Mouse (Mus musculus): ENCODE measurements around the gene Lpp. TPM values are rescaled to one million over a fixed set of nuclear protein-coding genes. Genes with fewer than 3 reads are reported as not detected.

The Lpp gene
- polyA plus RNA-seq, 1 experiment from 2014 or later: 13.3 TPM

- Histone ChIP-seq H3K4me3 (no peak overlapping the region), H3K9ac (no peak overlapping the region), H3K36me3 (no peaks in the 10 kb centered on the region), H3K27ac (replicated peaks) (0 out of 2 replicates have a peak overlapping the region, but pooled peaks have one; percentile 29), H3K4me1 (replicated peaks) (peaks cover 33% of the 10 kb centered on the region), H3K4me2 (no peak overlapping the region), H3K9me3 (no peaks in the 10 kb centered on the region), H3K27me3 (no peaks in the 10 kb centered on the region)
- ATAC-seq (ENCODE audit: low read depth): no peak
- 53% methylated on average over 7 of the region's 7 CpGs for WGBS
These were observed 49.8 kb downstream of the Lpp start for GRCm38 (mm10) chr16:24443123-24443515.

- H3K4me3 ChIP-seq: no peak overlapping the region
- H3K9ac ChIP-seq: no peak overlapping the region
- no peak for ATAC-seq (ENCODE audit: low read depth)
- 63% methylated on average over 5 of the region's 5 CpGs for WGBS
- peaks cover 31% of the 10 kb centered on the region for H3K4me1 ChIP-seq (replicated peaks)
- H3K27me3 ChIP-seq: no peaks in the 10 kb centered on the region
- peak overlapping the region; percentile 29; the same call in 1 of the 2 replicates for H3K27ac ChIP-seq (replicated peaks)
- no peak overlapping the region for H3K4me2 ChIP-seq
- no peaks in the 10 kb centered on the region for H3K36me3 ChIP-seq
- no peaks in the 10 kb centered on the region for H3K9me3 ChIP-seq
These were observed 50.2 kb downstream of the Lpp start for GRCm38 (mm10) chr16:24443555-24443954.

DNA sequence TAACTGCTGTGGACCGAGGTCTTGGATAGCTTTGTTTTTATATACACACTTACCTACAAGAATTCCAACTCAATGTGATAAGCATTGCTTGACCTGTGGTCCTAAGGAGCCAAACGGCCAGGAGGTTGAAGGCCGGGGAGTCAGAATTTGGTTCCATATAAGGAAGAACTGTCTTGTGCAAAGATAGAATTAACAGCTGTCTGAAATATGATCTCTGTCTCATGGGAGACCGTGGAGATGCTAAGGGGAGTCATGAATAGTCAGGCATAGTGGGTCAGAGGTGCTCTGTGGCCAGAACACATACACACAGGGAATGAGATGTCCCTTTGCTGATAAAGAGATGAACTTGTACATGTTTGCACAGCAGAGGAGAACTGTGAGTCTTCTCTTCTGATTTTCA lies 51.5 kb downstream of the Lpp start:
- 71% methylated on average over 4 of the region's 4 CpGs for WGBS
- Histone ChIP-seq H3K36me3 (no peaks in the 10 kb centered on the region), H3K9me3 (no peaks in the 10 kb centered on the region), H3K4me1 (replicated peaks) (peaks cover 36% of the 10 kb centered on the region), H3K4me3 (no peak overlapping the region), H3K4me2 (no peak overlapping the region), H3K27ac (replicated peaks) (no peak overlapping the region), H3K27me3 (no peaks in the 10 kb centered on the region), H3K9ac (no peak overlapping the region)
- ATAC-seq (ENCODE audit: low read depth): no peak

GRCm38 (mm10) chr16:24445473-24445872 lies 52.2 kb downstream of the Lpp start:
- Histone ChIP-seq H3K4me1 (replicated peaks) (peaks cover 41% of the 10 kb centered on the region), H3K4me2 (no peak overlapping the region), H3K27ac (replicated peaks) (no peak overlapping the region), H3K36me3 (no peaks in the 10 kb centered on the region), H3K9me3 (no peaks in the 10 kb centered on the region), H3K9ac (no peak overlapping the region), H3K4me3 (no peak overlapping the region), H3K27me3 (no peaks in the 10 kb centered on the region)
- 57% methylated on average over 3 of the region's 3 CpGs for WGBS
- no peak for ATAC-seq (ENCODE audit: low read depth)

GRCm38 (mm10) chr16:24446449-24446848 lies 53.1 kb downstream of the Lpp start:
- Histone ChIP-seq H3K9me3 (no peaks in the 10 kb centered on the region), H3K4me1 (replicated peaks) (peaks cover 39% of the 10 kb centered on the region), H3K4me2 (no peak overlapping the region), H3K9ac (no peak overlapping the region), H3K4me3 (no peak overlapping the region), H3K36me3 (no peaks in the 10 kb centered on the region), H3K27ac (replicated peaks) (no peak overlapping the region), H3K27me3 (no peaks in the 10 kb centered on the region)
- no peak for ATAC-seq (ENCODE audit: low read depth)
- WGBS: 83% methylated on average over 1 of the region's 1 CpGs

DNA sequence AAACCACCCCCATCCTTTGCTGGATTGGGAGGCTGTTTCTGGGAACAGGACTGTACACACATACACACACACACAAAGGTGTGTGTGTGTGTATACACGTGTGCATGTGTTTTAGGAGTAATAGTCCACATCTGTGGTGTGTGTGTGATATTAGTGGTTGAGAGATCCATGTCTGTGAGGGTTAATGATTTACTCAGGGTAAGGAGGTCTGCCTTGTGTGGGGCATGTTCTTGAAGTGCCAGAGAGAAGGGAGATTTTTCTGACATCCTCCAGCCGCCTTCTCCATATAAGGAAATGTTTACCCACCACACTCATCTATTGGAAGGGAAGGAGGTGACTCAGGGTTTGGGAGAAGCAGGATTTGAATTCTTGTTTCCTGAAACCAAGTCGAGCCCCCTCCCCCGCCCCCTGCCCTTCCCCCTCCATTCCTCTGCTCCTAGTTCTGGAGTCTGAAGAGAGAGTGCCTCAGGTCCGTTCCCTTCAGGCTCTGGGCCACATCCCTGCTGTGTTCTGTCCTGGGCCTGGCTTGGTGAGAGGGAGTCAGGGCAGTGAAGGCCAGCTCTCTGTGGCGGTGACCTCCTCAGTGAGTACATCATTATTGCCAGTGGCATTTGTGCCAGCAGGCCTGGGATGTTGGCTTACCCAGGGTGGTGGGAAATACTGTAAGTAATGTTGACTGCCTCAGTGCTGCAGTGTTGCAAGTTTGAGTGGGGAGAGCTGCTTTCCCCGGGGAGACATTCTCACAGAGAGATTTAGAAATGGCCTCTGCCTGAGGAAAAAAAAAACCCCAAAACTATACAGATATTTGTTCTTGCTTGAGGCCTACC lies 54.6 kb downstream of the Lpp start:
- Histone ChIP-seq H3K4me3 (no peak overlapping the region), H3K9me3 (no peaks in the 10 kb centered on the region), H3K4me2 (no peak overlapping the region), H3K4me1 (replicated peaks) (peaks cover 28% of the 10 kb centered on the region), H3K9ac (no peak overlapping the region), H3K27me3 (no peaks in the 10 kb centered on the region), H3K36me3 (no peaks in the 10 kb centered on the region), H3K27ac (replicated peaks) (no peak overlapping the region)
- 51% methylated on average over 7 of the region's 7 CpGs for WGBS
- no peak for ATAC-seq (ENCODE audit: low read depth)

DNA sequence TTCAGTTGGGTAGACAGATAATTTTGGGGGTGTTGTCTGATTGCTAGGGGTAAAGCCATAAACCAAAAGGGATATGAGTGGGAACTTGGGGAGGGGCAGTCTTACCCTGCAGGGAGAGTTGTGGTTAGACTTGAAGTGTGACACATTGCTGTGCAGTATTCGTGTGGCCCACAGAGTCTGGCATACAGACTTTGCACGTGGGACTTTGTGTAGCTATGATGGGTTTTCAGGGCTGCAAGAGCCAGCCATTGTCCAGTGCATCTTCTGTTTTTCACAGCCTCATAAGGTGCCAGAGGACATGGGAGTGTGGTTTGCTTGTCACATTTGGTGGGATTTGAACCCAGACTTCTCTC lies 55.2 kb downstream of the Lpp start:
- Histone ChIP-seq H3K27ac (replicated peaks) (no peak overlapping the region), H3K4me3 (no peak overlapping the region), H3K27me3 (no peaks in the 10 kb centered on the region), H3K4me1 (replicated peaks) (peaks cover 22% of the 10 kb centered on the region), H3K36me3 (no peaks in the 10 kb centered on the region), H3K4me2 (no peak overlapping the region), H3K9me3 (no peaks in the 10 kb centered on the region), H3K9ac (no peak overlapping the region)
- 73% methylated on average over 2 of the region's 2 CpGs for WGBS
- ATAC-seq (ENCODE audit: low read depth): no peak

DNA sequence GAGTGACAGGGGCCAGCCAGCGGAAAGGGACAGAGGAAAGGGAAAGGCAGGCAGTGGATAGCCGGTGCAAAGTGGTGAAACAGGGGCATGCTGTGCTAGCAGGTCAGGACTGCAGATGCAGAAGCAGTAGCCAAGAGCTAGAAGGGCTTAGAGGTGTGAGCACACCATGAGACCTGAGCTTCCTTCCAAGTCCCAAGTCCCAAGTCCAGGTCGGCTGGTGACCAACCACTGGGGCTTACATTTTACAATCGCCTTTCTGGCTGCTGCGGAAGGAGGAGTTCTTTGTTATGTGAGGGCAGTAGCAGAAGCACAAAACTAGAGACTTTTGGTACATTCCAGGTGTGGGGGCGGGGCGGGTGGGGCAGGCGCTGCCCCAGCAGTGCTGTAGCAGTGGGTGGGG lies 56.5 kb downstream of the Lpp start:
- WGBS: 18% methylated on average over 8 of the region's 8 CpGs
- H3K9me3 ChIP-seq: no peaks in the 10 kb centered on the region
- H3K4me2 ChIP-seq: no peak overlapping the region
- peaks cover 21% of the 10 kb centered on the region for H3K4me1 ChIP-seq (replicated peaks)
- ATAC-seq (ENCODE audit: low read depth): no peak
- H3K36me3 ChIP-seq: no peaks in the 10 kb centered on the region
- H3K27me3 ChIP-seq: no peaks in the 10 kb centered on the region
- H3K4me3 ChIP-seq: no peak overlapping the region
- H3K27ac ChIP-seq (replicated peaks): no peak overlapping the region
- no peak overlapping the region for H3K9ac ChIP-seq

- Histone ChIP-seq H3K9ac (no peak overlapping the region), H3K4me3 (no peak overlapping the region), H3K36me3 (no peaks in the 10 kb centered on the region), H3K27me3 (no peaks in the 10 kb centered on the region), H3K9me3 (no peaks in the 10 kb centered on the region), H3K4me2 (no peak overlapping the region), H3K27ac (replicated peaks) (no peak overlapping the region), H3K4me1 (replicated peaks) (peaks cover 22% of the 10 kb centered on the region)
- ATAC-seq (ENCODE audit: low read depth): no peak
- WGBS: 58% methylated on average over 5 of the region's 5 CpGs
These were observed 56.9 kb downstream of the Lpp start for GRCm38 (mm10) chr16:24450256-24450655.

DNA sequence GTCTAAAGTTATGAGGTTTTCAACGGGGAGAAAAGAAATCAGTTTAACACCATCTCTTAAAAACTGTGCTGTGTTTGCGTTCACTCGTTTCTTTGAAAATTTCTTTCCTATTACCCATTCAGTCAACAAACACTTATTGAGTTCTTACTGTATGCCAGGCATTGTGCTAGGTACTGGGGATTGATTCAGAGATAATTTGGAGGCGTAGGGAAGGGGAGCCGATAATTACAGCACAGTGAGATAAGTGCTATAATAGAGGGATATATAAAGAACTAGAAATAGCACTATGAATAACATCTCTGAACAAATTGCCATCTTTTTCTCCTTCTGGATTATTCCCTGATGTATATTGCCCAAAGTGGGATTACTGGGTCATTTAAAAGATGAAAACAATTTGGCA lies 57.8 kb downstream of the Lpp start:
- peaks cover 22% of the 10 kb centered on the region for H3K4me1 ChIP-seq (replicated peaks)
- H3K4me2 ChIP-seq: no peak overlapping the region
- no peak overlapping the region for H3K4me3 ChIP-seq
- H3K9me3 ChIP-seq: no peaks in the 10 kb centered on the region
- H3K9ac ChIP-seq: no peak overlapping the region
- H3K36me3 ChIP-seq: no peaks in the 10 kb centered on the region
- 85% methylated on average over 5 of the region's 5 CpGs for WGBS
- no peaks in the 10 kb centered on the region for H3K27me3 ChIP-seq
- no peak for ATAC-seq (ENCODE audit: low read depth)
- H3K27ac ChIP-seq (replicated peaks): no peak overlapping the region

- Histone ChIP-seq H3K4me2 (no peak overlapping the region), H3K9ac (no peak overlapping the region), H3K27me3 (no peaks in the 10 kb centered on the region), H3K36me3 (no peaks in the 10 kb centered on the region), H3K4me1 (replicated peaks) (peaks cover 18% of the 10 kb centered on the region), H3K27ac (replicated peaks) (no peak overlapping the region), H3K9me3 (no peaks in the 10 kb centered on the region), H3K4me3 (no peak overlapping the region)
- no peak for ATAC-seq (ENCODE audit: low read depth)
- WGBS: 84% methylated on average over 4 of the region's 4 CpGs
These were observed 60.2 kb downstream of the Lpp start for GRCm38 (mm10) chr16:24453536-24453935.

- no peak overlapping the region for H3K9ac ChIP-seq
- no peaks in the 10 kb centered on the region for H3K27me3 ChIP-seq
- no peaks in the 10 kb centered on the region for H3K9me3 ChIP-seq
- no peak overlapping the region for H3K4me3 ChIP-seq
- ATAC-seq (ENCODE audit: low read depth): no peak
- H3K4me2 ChIP-seq: no peak overlapping the region
- no peak overlapping the region for H3K27ac ChIP-seq (replicated peaks)
- H3K36me3 ChIP-seq: no peaks in the 10 kb centered on the region
- peaks cover 16% of the 10 kb centered on the region for H3K4me1 ChIP-seq (replicated peaks)
- 41% methylated on average over 4 of the region's 4 CpGs for WGBS
These were observed 61.2 kb downstream of the Lpp start for GRCm38 (mm10) chr16:24454493-24454892.

DNA sequence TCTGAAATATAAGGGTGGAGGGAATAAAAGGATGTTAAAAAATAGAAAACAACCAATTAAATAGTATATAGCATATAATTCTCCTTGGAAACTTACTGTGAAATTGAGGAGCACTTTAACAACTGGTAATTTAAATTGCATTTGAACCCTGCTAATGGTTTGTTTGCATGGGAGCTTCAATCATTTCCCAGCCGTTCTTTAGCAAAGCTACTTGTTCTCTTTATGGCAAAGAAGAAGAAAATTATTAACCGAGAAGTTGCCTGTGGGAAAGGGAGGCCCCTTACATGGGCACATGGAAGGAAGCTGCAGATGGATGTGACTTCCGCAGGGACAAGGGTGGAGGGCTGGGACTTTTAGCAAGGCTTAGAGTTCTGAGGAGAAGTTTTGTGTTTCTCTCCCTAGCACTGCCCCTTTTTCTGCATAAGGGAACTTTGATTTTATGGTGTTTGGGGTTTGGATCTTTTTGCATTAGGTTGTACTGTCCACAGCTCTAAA lies 62.1 kb downstream of the Lpp start:
- H3K4me2 ChIP-seq: no peak overlapping the region
- H3K27ac ChIP-seq (replicated peaks): no peak overlapping the region
- no peaks in the 10 kb centered on the region for H3K36me3 ChIP-seq
- 59% methylated on average over 3 of the region's 3 CpGs for WGBS
- peaks cover 8% of the 10 kb centered on the region for H3K4me1 ChIP-seq (replicated peaks)
- H3K4me3 ChIP-seq: no peak overlapping the region
- no peaks in the 10 kb centered on the region for H3K9me3 ChIP-seq
- no peak for ATAC-seq (ENCODE audit: low read depth)
- no peaks in the 10 kb centered on the region for H3K27me3 ChIP-seq
- H3K9ac ChIP-seq: no peak overlapping the region

Measured in neural tube, embryonic 13.5 days (tissue).